Mouse (Mus musculus) CH12.LX (cell line): Measurements from ENCODE around the gene Cdkn2aipnl. TPM values are rescaled to one million over a fixed set of nuclear protein-coding genes. Genes with fewer than 3 reads are reported as not detected.

Source experiments
- DNase-seq: peaks from one replicate; pipeline ENCODE4 v3.0.0-alpha.2; 2013; ENCODE audit errors: extremely low read depth
- H3K27ac ChIP-seq: 2 replicates; pipeline ENCODE4 v1.5.1; 2012; ENCODE audit warnings: low read depth, mild to moderate bottlenecking, control low read depth, moderate library complexity; ENCODE audit not compliant: insufficient read depth
- H3K27me3 ChIP-seq: replicated peaks from 2 replicates; pipeline ENCODE3; 2012; ENCODE audit warnings: inconsistent platforms
- H3K36me3 ChIP-seq, 2 experiments: replicated peaks in 1 of 2; 2 replicates each; pipeline versions ENCODE3 to v1.6.1; 2012; ENCODE audit warnings: inconsistent platforms in 1 of 2, low read length in 1 of 2, mild to moderate bottlenecking in 1 of 2, mixed read lengths in 1 of 2, moderate library complexity in 1 of 2; ENCODE audit not compliant: control insufficient read depth in 1 of 2, insufficient read depth in 1 of 2
- H3K4me1 ChIP-seq, 2 experiments: 2 replicates each; pipeline ENCODE4 v1.6.1; 2012; ENCODE audit warnings: inconsistent platforms in 1 of 2, moderate library complexity in 1 of 2; ENCODE audit not compliant: insufficient read depth in 2 of 2, control insufficient read depth in 1 of 2
- H3K4me2 ChIP-seq: 2 replicates; pipeline ENCODE4 v1.6.1; 2012; ENCODE audit warnings: low read depth, mild to moderate bottlenecking, control low read depth; ENCODE audit not compliant: poor library complexity, insufficient read depth, severe bottlenecking
- H3K4me3 ChIP-seq, 3 experiments: fragments of 150-350 bp in 1 of 3; sonication (generic) in 1 of 3; replicated peaks in 1 of 3; 2 replicates each; pipeline versions ENCODE3 to v1.5.1; 2011 to 2012; ENCODE audit warnings: low read depth in 2 of 3, low read length in 2 of 3, mild to moderate bottlenecking in 2 of 3, moderate library complexity in 2 of 3, control low read depth in 1 of 3, improper control_type of control experiment in 1 of 3, inconsistent platforms in 1 of 3, mixed read lengths in 1 of 3; ENCODE audit not compliant: poor library complexity in 1 of 3
- H3K79me2 ChIP-seq: replicated peaks from 2 replicates; pipeline ENCODE4 v1.6.1; 2012; ENCODE audit warnings: mild to moderate bottlenecking, moderate library complexity; ENCODE audit not compliant: control insufficient read depth, poor library complexity, insufficient read depth, severe bottlenecking; ENCODE audit errors: extremely low read depth
- H3K9ac ChIP-seq: 2 replicates; pipeline ENCODE4 v1.6.1; 2012; ENCODE audit warnings: low read depth, mild to moderate bottlenecking, control low read depth, moderate library complexity; ENCODE audit not compliant: insufficient read depth
- H3K9me3 ChIP-seq: replicated peaks from 2 replicates; pipeline ENCODE3; 2012; ENCODE audit warnings: low read length, inconsistent platforms, mixed read lengths
- CHD1 ChIP-seq: IDR thresholded peaks from 2 replicates; pipeline ENCODE4 v1.6.1; 2012; ENCODE audit warnings: low read depth, low read length, improper control_type of control experiment, inconsistent platforms
- CHD2 ChIP-seq: IDR thresholded peaks from 2 replicates; pipeline ENCODE4 v1.6.1; 2011; ENCODE audit warnings: low read length, improper control_type of control experiment
- CTCF ChIP-seq, 2 experiments: IDR thresholded peaks in 1 of 2; conservative IDR thresholded peaks in 1 of 2; 2 replicates each; pipeline ENCODE4 v1.5.1; 2011 to 2012; ENCODE audit warnings: low read depth in 2 of 2, low read length in 2 of 2, improper control_type of control experiment in 1 of 2, inconsistent platforms in 1 of 2, mild to moderate bottlenecking in 1 of 2, moderate library complexity in 1 of 2
- GABPA ChIP-seq: IDR thresholded peaks from 2 replicates; pipeline ENCODE4 v1.6.1; 2012; ENCODE audit warnings: low read depth, low read length, improper control_type of control experiment, inconsistent platforms; ENCODE audit not compliant: insufficient replicate concordance
- HCFC1 ChIP-seq: IDR thresholded peaks from 2 replicates; pipeline ENCODE4 v1.6.1; 2012; ENCODE audit warnings: low read depth, mild to moderate bottlenecking, inconsistent platforms, low read length, improper control_type of control experiment
- IRF4 ChIP-seq: IDR thresholded peaks from 2 replicates; pipeline ENCODE4 v1.6.1; 2014; ENCODE audit warnings: low read depth, mild to moderate bottlenecking, inconsistent platforms, low read length, improper control_type of control experiment
- JUN ChIP-seq: IDR thresholded peaks from 2 replicates; pipeline ENCODE4 v1.6.1; 2011; ENCODE audit warnings: low read depth, mild to moderate bottlenecking, low read length, improper control_type of control experiment, moderate library complexity; ENCODE audit not compliant: insufficient read depth
- JUND ChIP-seq: conservative IDR thresholded peaks from 2 replicates; pipeline ENCODE4 v1.6.1; 2011; ENCODE audit warnings: low read depth, low read length, improper control_type of control experiment
- MAX ChIP-seq: IDR thresholded peaks from 2 replicates; pipeline ENCODE4 v1.6.1; 2011; ENCODE audit warnings: low read length, improper control_type of control experiment
- MEF2A ChIP-seq: IDR thresholded peaks from 2 replicates; pipeline ENCODE4 v1.6.1; 2014; ENCODE audit warnings: low read depth, mild to moderate bottlenecking, inconsistent platforms, low read length, improper control_type of control experiment, borderline replicate concordance
- MXI1 ChIP-seq: IDR thresholded peaks from 2 replicates; pipeline ENCODE4 v1.6.1; 2011; ENCODE audit warnings: mild to moderate bottlenecking, low read depth, low read length, improper control_type of control experiment
- NELFE ChIP-seq: IDR thresholded peaks from 2 replicates; pipeline ENCODE4 v1.6.1; 2011; ENCODE audit warnings: low read depth, low read length, improper control_type of control experiment
- PAX5 ChIP-seq: IDR thresholded peaks from 2 replicates; pipeline ENCODE4 v1.6.1; 2012; ENCODE audit warnings: low read length, inconsistent platforms, mixed read lengths
- POLR2A ChIP-seq: IDR thresholded peaks from 2 replicates; pipeline ENCODE4 v1.6.1; 2011; ENCODE audit warnings: low read depth, mild to moderate bottlenecking, improper control_type of control experiment, low read length
- POLR2AphosphoS2 ChIP-seq: IDR thresholded peaks from 2 replicates; pipeline ENCODE4 v1.6.1; 2011; ENCODE audit warnings: low read depth, low read length, improper control_type of control experiment
- SIN3A ChIP-seq: IDR thresholded peaks from 2 replicates; pipeline ENCODE4 v1.6.1; 2012; ENCODE audit warnings: low read length, improper control_type of control experiment, inconsistent platforms
- TCF12 ChIP-seq: IDR thresholded peaks from 2 replicates; pipeline ENCODE4 v1.6.1; 2014; ENCODE audit warnings: low read depth, mild to moderate bottlenecking, inconsistent platforms, low read length, improper control_type of control experiment
- UBTF ChIP-seq: IDR thresholded peaks from 2 replicates; pipeline ENCODE4 v1.6.1; 2012; ENCODE audit warnings: low read depth, mild to moderate bottlenecking, inconsistent platforms, low read length, improper control_type of control experiment, moderate library complexity
- ZMIZ1 ChIP-seq: IDR thresholded peaks from 2 replicates; pipeline ENCODE4 v1.6.1; 2012; ENCODE audit warnings: low read depth, mild to moderate bottlenecking, inconsistent platforms, low read length, improper control_type of control experiment
- ZNF384 ChIP-seq: IDR thresholded peaks from 2 replicates; pipeline ENCODE4 v1.6.1; 2012; ENCODE audit warnings: low read depth, low read length, improper control_type of control experiment, inconsistent platforms
- dilution Hi-C: fragments of 300-500 bp; cut with MboI; formaldehyde crosslinking; loops from 2 replicates; pipeline ENCODE4 v1.14.3; 2020; ENCODE audit warnings: low sequenced_read_pairs; ENCODE audit not compliant: extremely low pct_unique_long_range_greater_than_20kb, extremely low pct_ligation_motif_present
- in situ Hi-C: fragments of 300-500 bp; cut with MboI; formaldehyde crosslinking; loops from 3 replicates; pipeline ENCODE4 v1.14.3; 2019; ENCODE audit warnings: low sequenced_read_pairs, low pct_ligation_motif_present, low pct_unique_long_range_greater_than_20kb, mixed read lengths
- polyA plus RNA-seq: library from polyadenylated mRNA; unstranded; fragments of >175 nt; gene quantifications from 2 replicates; pipeline ENCODE4 v1.2.1, GENCODE M21; 2012; ENCODE audit warnings: low read depth; ENCODE audit not compliant: insufficient read length
- total RNA-seq, 2 experiments: library from RNA; depleted of rRNA; stranded (reverse); fragments of 300-350 nt in 1 of 2; fragments of >200 nt in 1 of 2; gene quantifications; 2 replicates each; pipeline ENCODE4 v1.2.3; 2012 to 2014

The Cdkn2aipnl gene
- total and polyA plus RNA-seq, 3 experiments, result 170 to 256 (median 200) TPM

- no peak overlapping the region for H3K4me2 ChIP-seq
- H3K4me1 ChIP-seq, result peaks cover 6 to 29% of the 10 kb centered on the region in 2 experiments
- dilution Hi-C loops (no loop called here), in situ Hi-C loops (no loop called here)
- no peak overlapping the region for H3K4me3 ChIP-seq
- H3K9ac ChIP-seq, result no peak overlapping the region
- no peaks in the 10 kb centered on the region for H3K79me2 ChIP-seq
- TF ChIP-seq HCFC1 (no peak), POLR2A (no peak), POLR2AphosphoS2 (no peak), PAX5 (no peak), TCF12 (no peak), JUN (no peak), SIN3A (no peak), JUND (no peak), IRF4 (no peak), MAX (no peak), ZMIZ1 (no peak), CHD1 (no peak), CHD2 (no peak), MXI1 (no peak), ZNF384 (no peak)
- H3K27ac ChIP-seq, result no peak overlapping the region
- peaks cover 3% of the 10 kb centered on the region for H3K27me3 ChIP-seq
- H3K36me3 ChIP-seq, result no peaks in the 10 kb centered on the region
- DNase-seq, result peak; percentile 25
- H3K9me3 ChIP-seq, result peaks cover 12% of the 10 kb centered on the region
Observed at GRCm38 (mm10) chr11:51957760-51958159, 9.7 kb upstream of the Cdkn2aipnl start.

GRCm38 (mm10) chr11:51959511-51959910, 8.0 kb upstream of the Cdkn2aipnl start:
- H3K4me3 ChIP-seq, result no peak overlapping the region
- no peaks in the 10 kb centered on the region for H3K36me3 ChIP-seq
- in situ Hi-C loops (no loop called here), dilution Hi-C loops (no loop called here)
- H3K9me3 ChIP-seq, result peaks cover 12% of the 10 kb centered on the region
- TF ChIP-seq MXI1 (no peak), MEF2A (no peak), CTCF (conservative IDR thresholded peaks at IDR 0.05 in 1 of 2, IDR thresholded peaks at IDR 0.05 in 1 of 2; ENCODE audit: low read depth in 2 of 2, low read length in 2 of 2) (no peak), CHD2 (no peak), NELFE (no peak), POLR2AphosphoS2 (no peak), GABPA (no peak), SIN3A (no peak), UBTF (no peak)
- H3K79me2 ChIP-seq, result no peaks in the 10 kb centered on the region
- no peak overlapping the region for H3K27ac ChIP-seq
- H3K4me2 ChIP-seq, result no peak overlapping the region
- H3K9ac ChIP-seq, result no peak overlapping the region
- peaks cover 6 to 29% of the 10 kb centered on the region in 2 experiments for H3K4me1 ChIP-seq
- DNase-seq, result no peak
- peaks cover 3% of the 10 kb centered on the region for H3K27me3 ChIP-seq
